Mouse (Mus musculus) cortical plate, adult 2 months (tissue): ENCODE data around the gene Tapt1. TPM values are rescaled to one million over a fixed set of nuclear protein-coding genes. Genes with fewer than 3 reads are reported as not detected.

ENCODE experiments used
- H3K27ac ChIP-seq: fragments of 200-500 bp; 2 replicates; pipeline ENCODE4 v1.5.1; 2012; ENCODE audit warnings: low read length, control low read depth, inconsistent platforms; ENCODE audit not compliant: insufficient read depth
- H3K4me1 ChIP-seq: fragments of 200-500 bp; 2 replicates; pipeline ENCODE4 v1.6.1; 2011; ENCODE audit warnings: low read length; ENCODE audit not compliant: control insufficient read depth, insufficient read depth
- H3K4me3 ChIP-seq: fragments of 200-500 bp; 2 replicates; pipeline ENCODE4 v1.5.1; 2011; ENCODE audit warnings: mild to moderate bottlenecking, low read length, control low read depth; ENCODE audit not compliant: insufficient read depth
- CTCF ChIP-seq: fragments of 200-500 bp; IDR thresholded peaks from 2 replicates; pipeline ENCODE4 v1.5.1; 2011; ENCODE audit warnings: mild to moderate bottlenecking, control low read depth, low read length; ENCODE audit not compliant: insufficient read depth; ENCODE audit errors: extremely low read depth
- POLR2A ChIP-seq: fragments of 200-500 bp; IDR thresholded peaks from 2 replicates; pipeline ENCODE4 v1.6.1; 2011; ENCODE audit warnings: mild to moderate bottlenecking, low read length, control low read depth; ENCODE audit not compliant: insufficient read depth; ENCODE audit errors: extremely low read depth
- polyA plus RNA-seq: library from polyadenylated mRNA; depleted of rRNA; stranded (reverse); fragments of >200 nt; gene quantifications from 2 replicates; pipeline ENCODE4 v1.2.3, GENCODE M21; 2012

Gene Tapt1
- polyA plus RNA-seq, 1 experiment, result 50.3 TPM

DNA sequence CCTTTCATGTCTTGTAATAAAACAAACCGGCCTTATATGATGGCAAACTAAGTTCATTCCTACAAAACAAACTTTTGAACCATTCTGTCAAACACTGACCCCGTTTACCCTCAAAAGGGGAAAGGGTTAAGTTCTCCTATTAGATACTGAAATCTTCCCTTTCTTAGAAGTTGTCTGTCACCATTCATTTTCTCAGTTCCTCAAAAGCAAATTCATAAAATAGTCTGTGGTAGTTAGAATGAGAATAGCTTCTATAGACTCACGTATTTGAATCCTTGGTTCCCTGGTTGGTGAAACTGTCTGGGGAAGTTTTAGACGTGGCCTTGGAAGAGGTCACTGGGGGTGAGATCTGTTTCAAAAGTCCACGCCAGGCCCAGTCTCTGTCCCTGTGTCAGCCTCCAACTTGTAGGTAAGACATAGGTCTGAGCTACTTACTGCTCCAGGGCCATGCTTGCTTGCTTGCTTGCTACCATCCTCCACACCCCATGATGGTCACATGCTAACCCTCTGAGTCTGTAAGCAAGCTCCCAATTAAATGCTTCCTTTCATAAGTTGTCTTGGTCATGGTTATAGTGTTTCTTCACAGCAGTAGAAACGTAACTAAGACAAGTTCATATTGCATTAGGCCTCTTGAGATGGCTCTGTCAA, 14.5 kb downstream of the Tapt1 start:
- TF ChIP-seq CTCF (no peak), POLR2A (no peak)
- H3K27ac ChIP-seq, result no peak overlapping the region
- H3K4me3 ChIP-seq, result no peak overlapping the region
- peaks cover 4% of the 10 kb centered on the region; the same call in 1 of the 2 replicates for H3K4me1 ChIP-seq

DNA sequence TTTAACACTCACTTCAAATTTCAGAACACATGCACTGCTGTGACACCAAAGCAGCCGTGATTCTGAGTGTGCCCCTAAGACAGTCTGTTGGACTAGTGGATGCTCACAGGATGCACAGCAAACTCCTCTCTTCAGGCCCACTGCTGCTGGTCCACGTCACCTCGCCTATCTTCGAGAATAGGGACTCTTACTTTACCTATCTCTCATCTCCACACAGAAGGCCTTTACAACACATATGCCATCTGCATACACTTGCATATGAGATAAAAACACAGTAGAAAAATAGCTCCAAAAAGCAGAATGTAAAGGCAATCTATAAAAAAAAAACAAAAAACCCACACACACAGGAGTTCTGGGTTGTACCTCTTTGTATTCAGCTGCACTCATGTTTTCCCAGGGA, 19.1 kb downstream of the Tapt1 start:
- Histone ChIP-seq H3K4me3 (no peak overlapping the region), H3K27ac (no peak overlapping the region), H3K4me1 (peaks cover 5% of the 10 kb centered on the region; the same call in 1 of the 2 replicates)
- TF ChIP-seq POLR2A (no peak), CTCF (no peak)

- no peak for TF ChIP-seq CTCF
- no peak for TF ChIP-seq POLR2A
- Histone ChIP-seq H3K4me3 (no peak overlapping the region), H3K27ac (no peak overlapping the region), H3K4me1 (peaks cover 5% of the 10 kb centered on the region; the same call in 1 of the 2 replicates)
These were observed 19.8 kb downstream of the Tapt1 start for GRCm38 (mm10) chr5:44206651-44207050.

- H3K27ac ChIP-seq, result no peak overlapping the region
- TF ChIP-seq POLR2A (no peak), CTCF (no peak)
- H3K4me3 ChIP-seq, result no peak overlapping the region
- peaks cover 3% of the 10 kb centered on the region; the same call in 1 of the 2 replicates for H3K4me1 ChIP-seq
These were observed 23.0 kb downstream of the Tapt1 start for GRCm38 (mm10) chr5:44203410-44203809.

- TF ChIP-seq POLR2A (no peak), CTCF (no peak)
- Histone ChIP-seq H3K4me3 (no peak overlapping the region), H3K27ac (no peak overlapping the region), H3K4me1 (peaks cover 3% of the 10 kb centered on the region; the same call in 1 of the 2 replicates)
These were observed 24.8 kb downstream of the Tapt1 start for GRCm38 (mm10) chr5:44201665-44202064.

- no peak for TF ChIP-seq POLR2A
These were observed 27.3 kb downstream of the Tapt1 start for GRCm38 (mm10) chr5:44199109-44199508.

GRCm38 (mm10) chr5:44198471-44198870, 28.0 kb downstream of the Tapt1 start:
- Histone ChIP-seq H3K4me1 (peaks cover 1% of the 10 kb centered on the region; the same call in 1 of the 2 replicates), H3K4me3 (no peak overlapping the region), H3K27ac (no peak overlapping the region)
- TF ChIP-seq CTCF, result no peak
- no peak for TF ChIP-seq POLR2A

More at GRCm38 (mm10) chr5:44199109-44199508, 27.3 kb downstream of the Tapt1 start:
- Histone ChIP-seq H3K4me3 (no peak overlapping the region), H3K4me1 (peaks cover 3% of the 10 kb centered on the region; the same call in 1 of the 2 replicates), H3K27ac (no peak overlapping the region)

GRCm38 (mm10) chr5:44197806-44198205, 28.6 kb downstream of the Tapt1 start:
- H3K4me3 ChIP-seq, result no peak overlapping the region
- no peaks in the 10 kb centered on the region; the same call in 1 of the 2 replicates for H3K4me1 ChIP-seq
- no peak overlapping the region for H3K27ac ChIP-seq
- TF ChIP-seq POLR2A (no peak), CTCF (no peak)

DNA sequence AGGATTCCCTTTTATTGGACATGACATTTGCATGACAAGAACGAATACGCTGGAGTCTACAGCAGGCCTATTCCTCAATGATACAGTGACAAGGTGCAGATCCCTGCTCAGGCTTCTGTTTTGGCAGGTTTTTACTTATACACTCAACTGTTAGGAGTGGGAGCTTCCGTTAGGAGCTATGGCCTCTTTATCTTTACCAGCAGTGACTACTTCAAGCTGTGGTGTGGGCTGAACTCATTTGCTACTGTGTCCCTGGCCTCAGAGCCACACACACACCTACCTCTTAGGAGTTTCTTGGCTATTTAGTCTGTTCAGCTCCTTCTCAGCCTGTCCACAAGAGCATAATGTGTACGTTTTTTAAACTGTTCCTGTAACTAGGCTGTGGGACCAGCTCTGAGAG, 30.3 kb downstream of the Tapt1 start:
- TF ChIP-seq POLR2A (no peak), CTCF (no peak)
- no peak overlapping the region for H3K4me3 ChIP-seq

GRCm38 (mm10) chr5:44187370-44187769, 39.1 kb downstream of the Tapt1 start:
- no peaks in the 10 kb centered on the region for H3K4me1 ChIP-seq
- TF ChIP-seq POLR2A (no peak), CTCF (no peak)
- no peak overlapping the region for H3K27ac ChIP-seq
- H3K4me3 ChIP-seq, result no peak overlapping the region

More for the DNA sequence above, 30.3 kb downstream of the Tapt1 start:
- no peak overlapping the region for H3K27ac ChIP-seq
- H3K4me1 ChIP-seq, result no peaks in the 10 kb centered on the region; the same call in 1 of the 2 replicates
